Mouse (Mus musculus): Measurements from ENCODE around the gene Ccdc66.

The Ccdc66 gene

DNA sequence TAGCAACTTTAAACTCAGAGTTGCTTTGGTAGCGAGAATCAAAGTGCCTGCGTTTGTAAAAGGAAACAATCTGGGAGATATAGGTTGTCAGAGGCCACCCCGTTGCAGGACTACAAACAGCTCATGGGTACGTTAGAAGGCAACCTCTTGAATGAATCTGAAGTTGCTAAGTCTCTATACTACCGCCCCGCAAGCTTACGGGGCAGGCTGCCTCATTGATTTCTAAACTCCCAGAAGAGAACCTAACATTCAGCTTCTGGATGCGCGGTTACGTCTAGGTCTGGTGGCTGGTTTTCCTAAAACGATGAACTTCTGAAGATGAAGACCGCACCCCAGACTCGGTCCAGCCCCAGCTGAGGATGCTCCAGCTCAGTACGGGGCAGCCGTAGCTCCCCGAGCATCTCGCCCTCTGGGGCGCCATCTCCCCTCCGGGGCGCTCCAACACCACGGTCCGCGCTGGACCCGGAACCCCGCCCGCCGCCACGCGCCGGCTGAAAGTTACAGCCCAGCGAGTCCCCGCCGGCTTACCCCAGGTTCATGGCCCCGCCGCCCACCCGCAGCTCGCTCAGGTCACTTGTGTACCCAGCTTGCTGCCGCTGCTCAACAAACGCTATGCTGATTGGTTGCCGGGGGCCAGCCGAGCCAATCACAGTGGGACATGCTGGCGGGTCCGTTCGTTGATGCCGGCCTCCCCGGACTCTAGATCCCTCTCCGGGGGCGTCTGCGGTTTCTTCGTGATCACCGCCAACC, at the start of gene Ccdc66:
Gene Ccdc66 (minus strand): TSS at position 567 of the 750 bp plus-strand sequence.
- no peak for TF ChIP-seq GATA4 (IDR thresholded peaks at IDR 0.05; ENCODE audit: insufficient replicate concordance, low read length)

DNA sequence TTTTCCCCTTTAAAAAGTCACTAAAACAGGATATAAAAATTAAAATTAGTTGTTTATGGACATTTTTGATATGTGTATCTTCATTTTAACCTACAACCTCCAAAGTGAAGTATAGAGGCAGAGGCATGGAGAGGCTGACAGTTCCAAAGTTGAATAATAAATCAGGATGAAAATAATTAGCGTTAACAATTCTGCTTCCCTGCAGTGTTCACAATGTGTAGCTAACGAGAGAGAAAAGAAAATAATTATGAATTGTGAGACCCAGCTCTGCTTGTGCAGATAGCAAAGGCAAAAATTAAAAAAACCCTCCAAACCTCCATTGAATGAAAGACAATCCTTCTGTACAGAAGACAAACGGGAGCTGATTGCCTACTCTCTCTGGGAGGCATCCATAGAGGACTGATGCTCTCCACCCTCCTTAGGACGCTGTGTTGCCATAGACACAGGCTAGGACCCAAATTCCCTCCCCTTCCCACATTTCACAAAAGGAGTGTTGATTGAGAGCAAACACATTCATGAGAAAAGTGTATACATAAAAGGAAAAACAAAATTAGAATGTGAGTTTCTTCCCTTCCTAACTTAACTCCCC, 35.7 kb upstream of the Ccdc66 start:
- TF ChIP-seq GATA4 (IDR thresholded peaks at IDR 0.05; ENCODE audit: insufficient replicate concordance, low read length), result no peak

DNA sequence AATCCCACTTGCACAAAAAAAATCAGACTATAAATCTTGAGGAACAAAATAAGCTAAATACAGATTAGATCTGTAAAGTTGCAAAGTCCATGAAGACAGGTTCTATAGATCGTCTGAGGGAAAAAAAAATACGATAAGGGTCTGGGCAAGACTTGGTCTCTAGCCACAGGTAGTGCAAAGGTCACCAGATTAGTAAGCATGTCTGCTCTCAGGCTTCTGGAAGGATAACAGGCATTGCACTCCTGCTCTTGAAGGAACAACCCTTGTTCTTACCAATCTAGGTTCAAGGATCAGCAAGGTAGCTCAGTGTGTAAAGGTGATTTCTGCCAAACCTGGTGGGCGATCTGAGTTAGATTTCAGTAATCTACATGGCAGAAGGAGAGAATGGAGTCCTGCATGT, 28.2 kb upstream of the Ccdc66 start:
- no peak for TF ChIP-seq GATA4 (IDR thresholded peaks at IDR 0.05; ENCODE audit: insufficient replicate concordance, low read length)

DNA sequence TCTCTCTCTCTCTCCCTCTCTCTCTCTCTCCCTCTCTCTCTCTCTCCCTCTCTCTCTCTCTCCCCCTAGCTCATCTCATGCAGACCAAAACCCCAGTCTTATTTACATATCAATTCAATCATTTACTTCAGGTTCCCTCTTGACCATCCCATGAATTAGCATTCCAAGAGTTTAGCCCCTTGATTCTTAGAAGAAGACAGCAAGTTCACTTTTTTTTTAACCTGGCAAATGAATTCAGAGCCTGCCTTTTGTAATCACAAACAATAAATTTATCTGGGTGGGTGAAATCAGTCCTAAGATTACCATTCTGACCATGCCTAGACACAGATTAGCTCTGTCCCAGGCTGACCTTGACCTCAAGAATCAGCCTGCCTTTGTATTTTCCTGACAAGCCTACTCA, 16.3 kb upstream of the Ccdc66 start:
- TF ChIP-seq GATA4 (IDR thresholded peaks at IDR 0.05; ENCODE audit: insufficient replicate concordance, low read length), result no peak

DNA sequence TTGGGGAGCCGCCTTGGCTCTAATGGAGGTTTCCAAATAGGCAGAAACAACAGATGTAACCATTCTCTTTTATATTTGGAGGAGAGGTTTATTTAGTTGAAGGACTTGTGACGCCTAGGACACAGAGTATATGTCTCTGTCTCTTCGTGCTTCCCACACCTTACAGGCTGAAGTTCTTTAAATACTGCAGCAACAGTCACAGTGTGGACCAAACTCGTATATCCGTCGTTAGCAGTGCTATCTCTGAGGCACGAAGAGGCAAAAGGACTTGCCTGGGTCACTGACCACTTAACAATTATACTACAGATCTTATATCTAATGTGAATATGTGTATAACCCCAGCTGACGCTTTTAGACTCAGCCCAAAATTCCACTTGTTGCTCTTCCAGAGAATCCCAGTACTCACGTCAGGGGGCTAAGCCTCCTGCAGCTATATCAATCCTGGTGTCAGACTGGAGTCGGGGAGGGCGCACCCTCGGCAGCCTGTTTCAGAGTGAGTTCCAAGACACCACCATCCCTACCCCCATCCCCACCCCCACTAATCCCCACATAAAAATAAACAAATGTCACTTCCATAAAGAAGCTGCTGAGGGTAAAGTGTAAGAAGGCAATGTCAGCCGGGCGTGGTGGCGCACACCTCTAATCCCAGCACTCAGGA, 513 bp upstream of the Ccdc66 start:
- TF ChIP-seq GATA4 (IDR thresholded peaks at IDR 0.05; ENCODE audit: insufficient replicate concordance, low read length), result no peak

DNA sequence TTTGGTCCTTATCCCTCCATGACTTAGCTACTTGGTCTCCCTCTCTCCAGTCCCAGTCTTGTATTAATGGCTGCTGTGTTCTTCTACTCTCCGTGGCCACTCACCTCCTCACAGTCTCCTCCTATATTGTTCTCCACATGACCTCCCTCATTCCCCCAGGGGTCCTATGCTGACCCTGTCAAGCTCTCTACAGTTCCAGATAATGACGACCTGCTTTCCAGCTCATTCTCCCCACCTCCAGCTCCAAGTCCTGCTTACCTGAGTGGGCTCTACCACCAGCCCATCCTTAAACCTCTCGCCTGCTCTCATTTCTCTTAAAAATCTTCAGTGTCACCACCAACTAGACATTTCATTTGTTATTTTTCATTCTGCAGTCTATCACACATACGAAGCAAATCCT, 7.2 kb downstream of the Ccdc66 start:
- TF ChIP-seq GATA4 (IDR thresholded peaks at IDR 0.05; ENCODE audit: insufficient replicate concordance, low read length), result no peak

DNA sequence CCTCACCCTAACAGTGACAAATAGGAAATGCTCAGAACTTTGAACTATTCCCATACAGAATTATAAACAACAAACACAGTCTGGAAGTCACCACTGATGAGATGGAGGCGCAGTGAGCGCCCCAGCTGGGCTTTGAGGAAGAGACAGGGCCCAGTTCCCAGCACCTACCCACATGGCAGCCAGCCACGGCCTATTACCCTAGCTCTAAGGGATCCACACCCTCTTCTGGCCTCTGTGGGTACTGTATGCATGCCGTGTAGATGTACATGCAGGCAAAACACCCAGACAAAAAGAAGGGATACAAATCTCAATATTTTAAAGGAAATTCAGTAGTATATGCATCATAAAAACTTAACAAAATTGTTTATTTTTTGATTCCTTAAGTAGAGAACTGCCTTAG, 14.7 kb downstream of the Ccdc66 start:
- TF ChIP-seq GATA4 (IDR thresholded peaks at IDR 0.05; ENCODE audit: insufficient replicate concordance, low read length), result no peak

DNA sequence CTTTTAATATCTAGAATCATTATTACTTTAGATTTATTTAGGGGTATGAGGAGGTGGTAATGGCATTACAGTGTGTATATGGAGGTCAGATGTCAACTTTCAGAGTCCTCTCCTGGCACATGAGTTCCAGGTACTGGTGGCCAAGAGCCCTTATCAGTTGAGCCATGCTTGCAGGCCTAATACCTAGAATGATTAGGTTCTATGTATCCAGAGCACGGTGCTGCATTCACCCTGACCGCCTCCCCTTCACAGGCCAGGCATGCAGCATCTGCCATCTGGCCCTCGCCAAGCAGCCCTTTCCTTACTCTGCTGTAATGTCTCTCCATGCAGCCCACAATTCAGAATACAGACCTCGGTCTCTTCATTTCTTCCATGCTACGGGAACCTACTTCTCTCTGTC, 16.9 kb downstream of the Ccdc66 start:
- no peak for TF ChIP-seq GATA4 (IDR thresholded peaks at IDR 0.05; ENCODE audit: insufficient replicate concordance, low read length)

DNA sequence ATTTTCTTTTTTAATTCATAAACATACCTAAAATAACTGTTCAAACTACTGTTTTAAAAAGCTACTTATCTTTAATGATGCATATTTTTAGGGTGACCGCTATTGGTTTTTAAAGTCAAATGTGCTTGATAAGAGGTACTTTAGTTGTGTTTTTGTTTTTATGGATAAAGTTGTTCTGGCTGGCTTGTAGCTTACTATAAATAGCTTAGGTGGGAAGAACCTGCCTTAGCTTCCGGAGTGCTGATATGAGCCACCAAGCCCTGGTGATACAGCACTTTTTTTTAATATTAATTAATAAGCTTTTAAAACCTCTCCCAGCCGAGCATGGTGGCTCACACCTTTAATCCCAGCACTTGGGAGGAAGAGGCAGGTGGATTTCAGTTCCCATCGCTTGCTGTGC, 61.3 kb downstream of the Ccdc66 start:
- TF ChIP-seq GATA4 (IDR thresholded peaks at IDR 0.05; ENCODE audit: insufficient replicate concordance, low read length), result no peak

DNA sequence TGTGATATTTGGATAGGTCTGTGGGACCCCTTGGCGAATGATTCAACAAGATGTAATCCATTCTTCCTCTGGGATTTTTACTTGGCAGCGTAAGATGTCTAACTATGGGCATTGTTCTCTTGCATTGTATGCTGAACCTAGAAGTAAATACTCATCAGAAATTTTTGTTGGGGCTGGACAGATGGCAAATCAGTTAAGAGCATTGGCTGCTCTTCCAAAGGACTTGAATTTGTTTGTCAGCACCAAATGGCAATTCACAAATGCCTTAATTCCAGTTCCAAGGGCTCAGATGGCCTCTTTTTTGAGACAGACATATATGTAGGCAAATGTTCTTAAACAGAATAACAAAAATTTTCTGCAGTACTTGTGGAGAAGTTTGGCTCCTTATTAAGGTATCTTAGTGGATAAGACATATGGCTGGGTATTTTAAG, 63.4 kb downstream of the Ccdc66 start:
- TF ChIP-seq GATA4 (IDR thresholded peaks at IDR 0.05; ENCODE audit: insufficient replicate concordance, low read length), result no peak

DNA sequence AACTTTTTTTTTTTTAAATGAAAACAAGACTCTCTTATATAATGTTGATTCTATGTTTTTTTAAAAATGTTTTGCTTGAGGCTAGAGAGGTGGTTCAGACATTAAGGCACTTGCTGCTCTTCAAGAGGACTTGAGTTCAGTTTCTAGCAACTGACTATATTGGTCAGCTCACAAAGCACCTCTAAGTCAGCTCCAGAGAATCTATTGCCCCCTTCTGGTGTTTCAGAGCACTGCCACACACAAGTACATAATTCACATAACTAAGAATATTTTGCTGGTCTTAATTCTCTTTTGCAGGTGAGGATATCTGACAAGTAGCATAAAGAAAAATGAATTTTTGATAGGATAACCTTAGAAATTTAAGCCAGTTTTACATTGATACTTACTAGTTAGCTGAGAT, 67.3 kb downstream of the Ccdc66 start:
- no peak for TF ChIP-seq GATA4 (IDR thresholded peaks at IDR 0.05; ENCODE audit: insufficient replicate concordance, low read length)

DNA sequence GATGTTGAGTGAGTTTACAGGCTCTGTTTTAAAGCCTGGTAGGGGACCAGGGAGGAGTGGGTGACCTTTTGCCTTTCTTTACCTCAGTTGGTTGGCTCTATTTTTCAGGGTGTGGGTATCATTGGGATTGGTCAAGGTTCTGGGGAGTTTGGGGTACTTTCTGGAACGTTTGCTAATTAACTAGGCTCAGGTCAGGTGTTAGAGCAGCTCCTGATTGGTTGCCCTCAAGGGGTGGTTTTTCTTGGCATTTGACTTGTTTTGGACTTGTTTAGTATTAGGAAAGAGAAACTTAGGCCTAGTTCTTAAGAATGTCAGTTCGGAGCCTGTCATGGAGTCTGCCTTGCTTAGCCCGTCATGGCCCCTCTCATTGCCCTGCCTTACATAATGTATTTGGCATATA, 71.4 kb downstream of the Ccdc66 start:
- TF ChIP-seq GATA4 (IDR thresholded peaks at IDR 0.05; ENCODE audit: insufficient replicate concordance, low read length), result no peak

DNA sequence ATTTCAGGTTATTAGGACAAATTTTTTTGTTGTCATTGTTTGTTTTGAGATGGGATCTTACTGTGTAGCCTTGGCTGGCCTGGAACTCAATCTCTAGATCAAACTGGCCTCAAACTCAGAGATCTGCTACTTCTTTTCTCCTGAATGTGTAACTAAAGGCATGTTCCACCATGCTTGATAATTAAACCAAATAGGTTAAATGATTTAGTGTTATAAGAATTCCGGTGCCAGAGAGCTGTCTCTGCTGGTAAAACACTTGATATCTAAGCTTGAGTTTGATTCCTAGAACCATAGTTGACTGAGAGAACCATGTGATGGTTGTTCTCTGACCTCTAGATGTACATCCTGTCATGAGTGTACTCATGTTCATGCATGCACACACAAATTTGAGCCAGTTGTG, 72.1 kb downstream of the Ccdc66 start:
- TF ChIP-seq GATA4 (IDR thresholded peaks at IDR 0.05; ENCODE audit: insufficient replicate concordance, low read length), result no peak

DNA sequence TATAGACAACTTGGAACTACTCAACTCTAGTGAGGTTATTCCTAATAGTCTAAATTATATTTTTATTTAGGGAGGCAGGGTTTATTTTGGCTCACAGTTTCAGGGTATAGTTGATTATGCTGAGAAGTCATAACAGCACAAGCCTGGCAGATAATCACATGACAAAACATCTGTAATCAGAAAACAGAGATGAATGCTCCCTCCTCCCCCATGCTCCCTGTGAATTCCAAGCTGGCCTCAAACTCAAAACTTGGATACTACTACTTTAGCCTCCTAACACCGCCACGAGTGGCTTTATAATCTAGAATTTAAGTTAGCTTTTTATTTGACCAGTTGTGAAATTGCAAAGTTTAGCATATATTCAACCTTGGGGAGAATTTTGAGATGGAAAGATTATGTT, 76.2 kb downstream of the Ccdc66 start:
- no peak for TF ChIP-seq GATA4 (IDR thresholded peaks at IDR 0.05; ENCODE audit: insufficient replicate concordance, low read length)

All from liver, adult (tissue).